Mouse (Mus musculus) B cell, adult 2 months (primary cell): ENCODE measurements around the gene Gm45015.
"Not testable (repeated sequence)": the region's sequence is repeated elsewhere in the genome, so short reads cannot be mapped to it uniquely, and the experiment has no call there.

Experiments used
- DNase-seq, 2 experiments: peaks; one replicate each; pipeline ENCODE4 v3.0.0; 2022

The Gm45015 gene

GRCm38 (mm10) chrX:73336740-73337139 is at the start of gene Gm45015:
Gm45015 (minus strand) TSS chrX:73336840.
- DNase-seq: no peak

GRCm38 (mm10) chrX:73384924-73385323 is 48.3 kb upstream of the Gm45015 start:
- DNase-seq: no peak

- DNase-seq: no peak
These were observed 47.8 kb upstream of the Gm45015 start for GRCm38 (mm10) chrX:73384419-73384818.

- no peak for DNase-seq
These were observed 26.7 kb upstream of the Gm45015 start for GRCm38 (mm10) chrX:73363291-73363690.

GRCm38 (mm10) chrX:73356719-73357118 is 20.1 kb upstream of the Gm45015 start:
- DNase-seq: no peak

GRCm38 (mm10) chrX:73356163-73356562 is 19.5 kb upstream of the Gm45015 start:
- DNase-seq: no peak

- no peak for DNase-seq
These were observed 7.7 kb upstream of the Gm45015 start for GRCm38 (mm10) chrX:73344346-73344745.

GRCm38 (mm10) chrX:73343802-73344201 is 7.2 kb upstream of the Gm45015 start:
- DNase-seq: no peak

- DNase-seq: peak in 1 of 2 experiments; percentile 34
These were observed 6.5 kb upstream of the Gm45015 start for GRCm38 (mm10) chrX:73342941-73343735.

- peak; percentile 71 to 72 for DNase-seq
These were observed 5.8 kb upstream of the Gm45015 start, which contains the start of gene Zfp275 for GRCm38 (mm10) chrX:73342483-73342895. Zfp275 (plus strand) TSS chrX:73342621.

- DNase-seq: no peak
These were observed 5.4 kb upstream of the Gm45015 start for GRCm38 (mm10) chrX:73342068-73342467.

GRCm38 (mm10) chrX:73341473-73341872 is 4.8 kb upstream of the Gm45015 start:
- DNase-seq: no peak

- no peak for DNase-seq
These were observed 3.1 kb downstream of the Gm45015 start for GRCm38 (mm10) chrX:73333548-73333947.

- DNase-seq: no peak
These were observed 9.4 kb downstream of the Gm45015 start for GRCm38 (mm10) chrX:73327215-73327614.

GRCm38 (mm10) chrX:73321029-73321428 is 15.6 kb downstream of the Gm45015 start:
- DNase-seq: no peak

- peak; percentile 21 to 24 for DNase-seq
These were observed 24.1 kb downstream of the Gm45015 start for GRCm38 (mm10) chrX:73312522-73312921.

- DNase-seq: not testable (repeated sequence)
These were observed 40.9 kb downstream of the Gm45015 start for GRCm38 (mm10) chrX:73295745-73296144.

- not testable (repeated sequence) for DNase-seq
These were observed 43.8 kb downstream of the Gm45015 start, which contains the start of the genes Xlr5a and Xlr5c for GRCm38 (mm10) chrX:73292876-73293275. Xlr5a (minus strand) TSS chrX:73292976. Xlr5c (minus strand) TSS chrX:73292976.
